Mouse (Mus musculus) heart, adult 9 months (tissue): ENCODE results near the gene Ube2a.
A peak's percentile ranks its signal among the peaks of the same experiment; 100 is the strongest.
"Not testable (repeated sequence)": the region's sequence is repeated elsewhere in the genome, so short reads cannot be mapped to it uniquely, and the experiment has no call there.

Source experiments
- DNase-seq, 2 experiments: peaks; one replicate each; pipeline ENCODE4 v3.0.0; 2022; ENCODE audit warnings: low spot score in 2 of 2

Gene Ube2a

GRCm38 (mm10) chrX:36873765-36874164 is at the start of gene Ube2a, which contains the start of gene C330007P06Rik:
TSS of gene Ube2a (plus strand) at chrX:36873900.
TSS of gene C330007P06Rik (minus strand) at chrX:36874111.
- DNase-seq, result no peak

- DNase-seq, result no peak
These were observed 49.6 kb upstream of the Ube2a start for GRCm38 (mm10) chrX:36823932-36824711.

GRCm38 (mm10) chrX:36825032-36825431 is 48.7 kb upstream of the Ube2a start:
- no peak for DNase-seq

- no peak for DNase-seq
These were observed 46.8 kb upstream of the Ube2a start for GRCm38 (mm10) chrX:36826873-36827272.

GRCm38 (mm10) chrX:36830271-36830670 is 43.4 kb upstream of the Ube2a start:
- peak; percentile 19 to 40 for DNase-seq

GRCm38 (mm10) chrX:36831632-36832031 is 42.1 kb upstream of the Ube2a start:
- peak; percentile 30 to 44 for DNase-seq

GRCm38 (mm10) chrX:36833397-36834084 is 40.2 kb upstream of the Ube2a start:
- peak in 1 of 2 experiments; percentile 39 for DNase-seq

- no peak for DNase-seq
These were observed 36.5 kb upstream of the Ube2a start for GRCm38 (mm10) chrX:36837069-36837676.

GRCm38 (mm10) chrX:36839391-36839790 is 34.3 kb upstream of the Ube2a start:
- DNase-seq, result peak; percentile 32 to 51

- no peak for DNase-seq
These were observed 32.0 kb upstream of the Ube2a start for GRCm38 (mm10) chrX:36841698-36842097.

- no peak for DNase-seq
These were observed 30.2 kb upstream of the Ube2a start for GRCm38 (mm10) chrX:36843346-36843990.

- DNase-seq, result no peak
These were observed 26.5 kb upstream of the Ube2a start for GRCm38 (mm10) chrX:36847152-36847551.

- DNase-seq, result no peak
These were observed 21.1 kb upstream of the Ube2a start for GRCm38 (mm10) chrX:36852631-36853030.

GRCm38 (mm10) chrX:36863766-36864608 is 9.7 kb upstream of the Ube2a start:
- peak; percentile 76 to 85 for DNase-seq

GRCm38 (mm10) chrX:36864609-36865328 is 8.9 kb upstream of the Ube2a start:
- no peak for DNase-seq

GRCm38 (mm10) chrX:36870372-36870771 is 3.3 kb upstream of the Ube2a start:
- DNase-seq, result no peak

GRCm38 (mm10) chrX:36874178-36874696 is 537 bp downstream of the Ube2a start:
- DNase-seq, result peak; percentile 84 to 85

- DNase-seq, result no peak
These were observed 1.0 kb downstream of the Ube2a start for GRCm38 (mm10) chrX:36874704-36875128.

GRCm38 (mm10) chrX:36884719-36885118 is 11.0 kb downstream of the Ube2a start:
- DNase-seq, result no peak

- DNase-seq, result not testable (repeated sequence)
These were observed 25.2 kb downstream of the Ube2a start for GRCm38 (mm10) chrX:36898931-36899330.
